Mouse (Mus musculus) brain, embryonic 18.5 days (tissue): Measurements from ENCODE around the gene Cep164.
A peak's percentile ranks its signal among the peaks of the same experiment; 100 is the strongest.
"Not testable (repeated sequence)": the region's sequence is repeated elsewhere in the genome, so short reads cannot be mapped to it uniquely, and the experiment has no call there.

Experiments used
- DNase-seq: peaks from one replicate; pipeline ENCODE4 v3.0.0-alpha.2; 2012; ENCODE audit warnings: low read depth, low spot score

The Cep164 gene

GRCm38 (mm10) chr9:45788405-45788804 lies 40.1 kb downstream of the Cep164 start:
- DNase-seq, result no peak

- no peak for DNase-seq
These were observed 40.9 kb downstream of the Cep164 start for GRCm38 (mm10) chr9:45787547-45787946.

- no peak for DNase-seq
These were observed 41.4 kb downstream of the Cep164 start for GRCm38 (mm10) chr9:45787071-45787470.

- DNase-seq, result no peak
These were observed 45.0 kb downstream of the Cep164 start for GRCm38 (mm10) chr9:45783249-45784069.

GRCm38 (mm10) chr9:45779201-45779600 lies 49.3 kb downstream of the Cep164 start:
- no peak for DNase-seq

- not testable (repeated sequence) for DNase-seq
These were observed 52.3 kb downstream of the Cep164 start for GRCm38 (mm10) chr9:45776176-45776575.

GRCm38 (mm10) chr9:45774088-45774487 lies 54.4 kb downstream of the Cep164 start:
- DNase-seq, result no peak

GRCm38 (mm10) chr9:45769596-45769995 lies 58.9 kb downstream of the Cep164 start:
- no peak for DNase-seq

GRCm38 (mm10) chr9:45768421-45768820 lies 60.1 kb downstream of the Cep164 start:
- no peak for DNase-seq

- no peak for DNase-seq
These were observed 61.3 kb downstream of the Cep164 start for GRCm38 (mm10) chr9:45767155-45767554.

- DNase-seq, result no peak
These were observed 62.3 kb downstream of the Cep164 start for GRCm38 (mm10) chr9:45766195-45766594.

GRCm38 (mm10) chr9:45754452-45755091 lies 73.9 kb downstream of the Cep164 start:
- peak; percentile 69 for DNase-seq

- no peak for DNase-seq
These were observed 78.6 kb downstream of the Cep164 start for GRCm38 (mm10) chr9:45749917-45750316.

- DNase-seq, result no peak
These were observed 83.0 kb downstream of the Cep164 start for GRCm38 (mm10) chr9:45745451-45745850.

GRCm38 (mm10) chr9:45740584-45740980 lies 87.9 kb downstream of the Cep164 start:
- no peak for DNase-seq

GRCm38 (mm10) chr9:45739702-45740583 lies 88.5 kb downstream of the Cep164 start:
- DNase-seq, result no peak

GRCm38 (mm10) chr9:45739001-45739701 lies 89.3 kb downstream of the Cep164 start:
- no peak for DNase-seq

- DNase-seq, result no peak
These were observed 95.2 kb downstream of the Cep164 start for GRCm38 (mm10) chr9:45733246-45733645.

GRCm38 (mm10) chr9:45731851-45732250 lies 96.6 kb downstream of the Cep164 start:
- DNase-seq, result no peak

- DNase-seq, result no peak
These were observed 108.5 kb downstream of the Cep164 start for GRCm38 (mm10) chr9:45719997-45720396.
